Mouse (Mus musculus) thymus, adult 2 months (tissue): Measurements from ENCODE around the gene Ksr2.

Source experiments
- CTCF ChIP-seq: fragments of 200-500 bp; IDR thresholded peaks from 2 replicates; pipeline ENCODE4 v1.5.1; 2012; ENCODE audit warnings: mild to moderate bottlenecking, control low read depth, low read length, moderate library complexity, borderline replicate concordance; ENCODE audit not compliant: control insufficient read depth, poor library complexity, insufficient read depth; ENCODE audit errors: extremely low read depth
- POLR2A ChIP-seq: fragments of 200-500 bp; IDR thresholded peaks from 2 replicates; pipeline ENCODE4 v1.6.1; 2012; ENCODE audit warnings: mild to moderate bottlenecking, low read length, control low read depth, moderate library complexity; ENCODE audit not compliant: control insufficient read depth, poor library complexity, insufficient read depth; ENCODE audit errors: extremely low read depth

- no peak for TF ChIP-seq POLR2A
- TF ChIP-seq CTCF, result no peak
These were observed 274.9 kb downstream of the Ksr2 start for GRCm38 (mm10) chr5:117688738-117689137.
